Mouse (Mus musculus): ENCODE data around the gene Olfml2b. TPM values are rescaled to one million over a fixed set of nuclear protein-coding genes. Genes with fewer than 3 reads are reported as not detected.
A peak's percentile ranks its signal among the peaks of the same experiment; 100 is the strongest.

Olfml2b gene
- polyA plus RNA-seq (2015; fragmentation: Nextera tagmentation; extraction: Ambion mirVana) = 12.2 and 13.0 TPM in 2 replicates

DNA sequence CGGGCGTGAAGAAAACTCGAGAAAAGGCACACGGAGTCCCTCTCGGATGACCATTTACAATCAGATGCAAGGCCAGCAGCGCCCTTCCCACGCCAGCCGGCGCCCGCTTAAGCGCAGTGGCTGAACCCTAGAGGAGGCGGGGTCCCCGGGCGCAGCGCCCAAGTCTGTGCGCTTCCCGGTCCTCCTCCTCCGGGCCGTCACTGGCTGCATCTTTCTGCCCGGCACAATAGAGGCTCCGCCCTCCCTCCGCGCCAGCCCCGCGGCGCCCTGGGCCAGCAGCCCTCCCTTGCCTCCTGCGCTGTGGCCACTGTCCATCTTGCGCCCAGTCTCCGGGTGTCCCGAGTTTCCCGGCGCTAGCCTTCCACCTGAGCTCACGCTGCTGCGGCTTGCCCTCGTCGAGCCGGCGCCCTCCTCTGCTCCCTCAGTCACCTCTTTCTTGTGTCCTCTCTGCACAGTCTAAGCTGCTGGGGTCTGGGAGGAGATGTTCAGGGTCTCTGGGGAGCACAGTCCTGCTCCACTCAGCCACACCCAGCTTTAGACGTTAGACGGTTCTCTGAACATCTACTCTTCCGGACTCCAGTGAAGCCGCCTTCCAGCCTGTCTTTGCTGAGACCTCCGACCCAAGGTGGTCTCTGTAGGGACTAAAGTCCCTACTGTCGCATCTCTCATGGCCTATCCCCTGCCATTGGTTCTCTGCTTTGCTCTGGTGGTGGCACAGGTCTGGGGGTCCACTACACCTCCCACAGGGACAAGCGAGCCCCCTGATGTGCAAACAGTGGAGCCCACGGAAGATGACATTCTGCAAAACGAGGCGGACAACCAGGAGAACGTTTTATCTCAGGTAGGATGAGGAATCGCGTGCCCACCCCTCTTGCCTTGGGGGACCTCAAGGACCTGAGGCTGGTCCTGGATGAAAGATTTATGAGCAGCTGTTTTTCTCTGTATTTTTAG lies at the start of gene Olfml2b:
TSS of gene Olfml2b (plus strand) at position 278 of the 951 bp plus-strand sequence.
- Histone ChIP-seq H3K4me1 (peaks cover 28% of the 10 kb centered on the region), H3K27ac (no peak within 1 kb of the TSS; the same call in 1 of the 2 replicates), H3K9me3 (no peaks in the 10 kb centered on the region), H3K4me2 (peak within 1 kb of the TSS; percentile 83), H3K9ac (peak within 1 kb of the TSS; percentile 74), H3K4me3 (peak within 1 kb of the TSS; percentile 61), H3K27me3 (no peaks in the 10 kb centered on the region), H3K36me3 (no peaks in the 10 kb centered on the region)
- 14% methylated on average over 51 of the region's 51 CpGs for whole genome bisulfite sequencing
- ATAC-seq (ENCODE audit: insufficient number of reproducible peaks, insufficient read depth, low FRiP score, low TSS enrichment, low read depth) = peak; percentile 91

DNA sequence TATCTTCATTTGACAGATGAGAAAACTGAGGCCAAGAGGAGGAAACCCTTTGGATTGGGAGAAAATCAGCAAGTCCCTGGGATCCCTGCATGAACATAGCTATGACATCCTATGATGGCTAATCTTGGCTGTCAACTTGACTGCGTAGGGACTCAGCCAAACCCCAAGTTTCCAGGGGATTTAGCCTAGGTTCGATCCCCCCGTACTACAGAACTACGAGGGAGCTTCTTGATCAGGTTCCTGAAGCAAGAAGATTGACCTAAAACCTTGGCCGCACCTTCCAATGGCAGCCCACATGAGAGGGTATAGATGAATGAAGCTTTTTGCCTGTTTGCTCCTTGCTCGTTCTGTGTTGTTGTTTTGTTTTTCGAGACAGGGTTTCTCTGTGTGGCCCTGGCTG lies 49.8 kb upstream of the Olfml2b start:
- Histone ChIP-seq H3K4me2 (no peak overlapping the region), H3K27me3 (peaks cover 6% of the 10 kb centered on the region), H3K27ac (no peak overlapping the region), H3K9ac (no peak overlapping the region), H3K9me3 (no peaks in the 10 kb centered on the region), H3K4me1 (no peaks in the 10 kb centered on the region), H3K4me3 (no peak overlapping the region), H3K36me3 (no peaks in the 10 kb centered on the region)
- ATAC-seq (ENCODE audit: insufficient number of reproducible peaks, insufficient read depth, low FRiP score, low TSS enrichment, low read depth) = no peak
- WGBS = 92% methylated on average over 7 of the region's 7 CpGs

DNA sequence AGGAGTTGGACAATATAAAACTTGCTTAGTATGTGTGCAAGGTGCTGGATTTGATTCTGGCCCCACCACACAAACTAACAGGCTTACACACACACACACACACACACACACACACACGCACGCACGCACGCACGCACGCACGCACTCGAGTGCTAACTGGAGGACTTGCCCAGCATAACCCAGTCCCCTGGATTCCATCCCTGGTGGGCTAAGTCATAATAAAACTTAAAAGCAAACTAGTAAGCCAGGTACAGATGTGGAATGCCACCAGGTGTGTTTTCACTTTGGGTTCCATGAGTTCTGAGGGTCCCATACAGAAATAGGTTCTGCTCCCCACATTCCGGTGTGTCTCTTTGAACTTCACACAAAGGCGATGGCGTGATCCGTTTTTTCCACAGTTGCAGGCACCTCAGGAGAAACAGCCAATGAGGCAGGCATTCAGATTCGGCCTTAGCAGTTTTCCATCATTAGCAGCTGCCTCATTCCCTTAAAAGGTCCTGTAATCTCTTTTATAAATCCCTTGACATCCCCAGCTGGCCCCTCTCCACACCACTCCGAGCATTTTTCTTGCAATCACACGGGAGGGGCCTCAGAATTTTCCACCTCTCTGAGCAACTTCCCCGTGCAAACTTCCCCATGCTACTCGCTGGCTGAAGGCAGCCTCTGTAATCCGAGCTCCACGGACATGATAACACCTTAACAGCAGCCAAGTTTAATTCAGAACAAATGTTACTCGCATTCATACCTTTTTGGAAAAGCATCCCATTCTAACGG lies 38.9 kb upstream of the Olfml2b start:
- H3K4me2 ChIP-seq = no peak overlapping the region
- no peaks in the 10 kb centered on the region for H3K27me3 ChIP-seq
- H3K27ac ChIP-seq = no peak overlapping the region
- peaks cover 6% of the 10 kb centered on the region; the same call in 1 of the 2 replicates for H3K4me1 ChIP-seq
- 52% methylated on average over 21 of the region's 21 CpGs for WGBS
- no peak for ATAC-seq (ENCODE audit: insufficient number of reproducible peaks, insufficient read depth, low FRiP score, low TSS enrichment, low read depth)
- H3K4me3 ChIP-seq = no peak overlapping the region
- H3K9ac ChIP-seq = no peak overlapping the region
- H3K9me3 ChIP-seq = no peaks in the 10 kb centered on the region
- no peaks in the 10 kb centered on the region for H3K36me3 ChIP-seq

DNA sequence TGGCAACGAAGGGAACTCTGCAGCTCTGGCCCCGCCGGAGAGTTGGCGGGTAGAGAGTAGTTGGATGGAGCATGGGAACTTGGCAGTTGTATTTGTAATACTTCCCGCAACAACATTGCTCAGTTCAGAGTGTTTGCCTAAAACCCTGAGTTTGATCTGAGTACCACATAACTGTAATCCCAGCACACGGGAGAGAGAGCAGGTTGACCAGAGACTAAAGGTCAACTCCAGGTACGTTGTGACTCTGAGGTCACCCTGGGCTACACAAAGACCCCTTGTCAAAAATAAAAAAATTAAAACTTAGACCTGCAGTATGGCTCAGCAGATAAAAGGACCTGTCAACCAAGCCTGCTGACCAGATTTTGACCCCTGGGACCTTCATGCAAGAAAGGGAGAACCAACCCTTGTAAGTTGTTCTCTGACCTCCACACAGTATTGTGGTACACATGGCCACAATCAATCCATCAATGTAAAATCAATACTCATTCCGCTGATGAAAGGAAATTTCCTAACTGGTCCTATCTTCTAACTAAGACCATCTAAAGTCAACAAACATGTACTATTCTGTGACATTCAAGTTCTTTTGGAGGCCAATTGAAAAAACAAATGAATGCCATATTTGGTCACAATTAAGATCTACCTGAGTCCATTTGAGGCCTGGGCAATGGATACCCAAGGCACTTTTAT lies 37.0 kb upstream of the Olfml2b start:
- H3K4me2 ChIP-seq = no peak overlapping the region
- no peak for ATAC-seq (ENCODE audit: insufficient number of reproducible peaks, insufficient read depth, low FRiP score, low TSS enrichment, low read depth)
- no peak overlapping the region for H3K9ac ChIP-seq
- no peaks in the 10 kb centered on the region for H3K36me3 ChIP-seq
- peaks cover 6% of the 10 kb centered on the region; the same call in 1 of the 2 replicates for H3K4me1 ChIP-seq
- H3K27me3 ChIP-seq = no peaks in the 10 kb centered on the region
- no peak overlapping the region for H3K4me3 ChIP-seq
- WGBS = 82% methylated on average over 8 of the region's 8 CpGs
- H3K27ac ChIP-seq = no peak overlapping the region
- no peaks in the 10 kb centered on the region for H3K9me3 ChIP-seq

DNA sequence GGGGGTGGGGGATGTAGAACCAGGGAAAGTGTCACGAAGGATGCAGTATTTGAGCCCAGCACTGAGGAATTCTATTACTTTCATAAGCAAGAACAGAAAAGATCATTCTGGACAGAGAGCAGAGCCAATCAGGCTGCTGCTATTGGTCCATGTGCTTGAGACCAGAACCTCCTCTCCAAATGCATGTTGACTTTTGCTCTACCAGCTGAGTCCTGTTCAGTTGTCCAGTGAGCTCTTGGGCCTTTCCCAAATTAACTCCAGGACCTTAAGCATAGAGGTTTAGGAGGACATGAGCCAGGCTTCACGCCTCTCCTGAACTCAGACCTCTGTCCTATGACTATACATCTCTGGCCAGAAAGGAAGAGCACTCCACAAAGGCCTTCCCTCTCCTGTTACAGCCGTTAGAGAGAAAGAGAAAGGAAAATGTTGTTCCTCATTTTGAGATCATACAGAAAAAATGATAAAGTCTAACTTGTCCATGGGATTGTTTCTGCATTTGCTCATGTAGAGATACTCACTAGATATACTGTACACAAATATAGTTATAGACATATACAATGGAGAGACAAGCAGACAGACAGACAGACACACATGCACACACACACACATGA lies 35.8 kb upstream of the Olfml2b start:
- H3K27me3 ChIP-seq = no peaks in the 10 kb centered on the region
- no peaks in the 10 kb centered on the region for H3K36me3 ChIP-seq
- no peak overlapping the region for H3K4me2 ChIP-seq
- no peak for ATAC-seq (ENCODE audit: insufficient number of reproducible peaks, insufficient read depth, low FRiP score, low TSS enrichment, low read depth)
- H3K27ac ChIP-seq = no peak overlapping the region
- WGBS = 86% methylated on average over 3 of the region's 3 CpGs
- no peaks in the 10 kb centered on the region for H3K9me3 ChIP-seq
- no peak overlapping the region for H3K4me3 ChIP-seq
- H3K4me1 ChIP-seq = peaks cover 6% of the 10 kb centered on the region; the same call in 1 of the 2 replicates
- no peak overlapping the region for H3K9ac ChIP-seq

DNA sequence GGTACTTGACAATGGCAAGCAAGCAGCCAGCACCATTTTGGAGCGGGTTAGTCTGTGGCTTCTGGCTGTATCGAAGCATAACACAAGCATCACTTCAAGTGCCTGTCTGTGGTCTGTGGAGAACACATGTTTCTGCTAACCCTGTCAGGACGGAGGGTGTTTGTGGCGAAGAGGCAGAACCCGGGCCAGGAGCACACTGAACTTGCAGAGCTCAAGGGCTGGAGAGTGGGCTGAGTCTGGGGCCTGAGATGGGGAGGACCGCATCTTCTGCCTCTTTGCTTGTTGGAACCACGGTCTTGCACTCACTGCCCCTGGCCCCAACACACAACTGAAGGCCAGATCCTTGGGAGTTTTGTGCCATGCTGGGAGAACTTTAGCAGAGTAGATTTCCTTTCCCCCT lies 34.5 kb upstream of the Olfml2b start:
- 0 out of 2 replicates have a peak, but pooled peaks have one; percentile 52 for ATAC-seq (ENCODE audit: insufficient number of reproducible peaks, insufficient read depth, low FRiP score, low TSS enrichment, low read depth)

DNA sequence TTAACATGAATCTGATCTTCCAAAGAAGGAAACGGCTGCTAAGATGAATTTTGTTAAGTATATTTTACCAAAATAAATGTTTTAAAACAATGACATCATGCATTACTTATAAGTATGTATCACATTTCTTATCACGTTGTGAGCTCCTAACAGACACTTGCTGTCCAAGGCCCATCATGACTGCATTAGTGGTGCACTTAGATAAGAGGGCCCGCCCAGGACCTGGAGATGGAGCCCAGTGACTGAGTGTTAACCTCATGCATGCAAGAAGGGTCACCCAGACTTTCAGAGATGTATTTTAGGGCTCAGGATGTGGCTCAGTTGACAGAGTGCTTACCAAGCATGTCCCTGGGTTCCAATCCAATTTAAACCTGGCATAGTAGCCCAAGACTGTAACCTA lies 34.0 kb upstream of the Olfml2b start:
- H3K9me3 ChIP-seq = no peaks in the 10 kb centered on the region
- no peak overlapping the region for H3K9ac ChIP-seq
- no peak overlapping the region for H3K4me2 ChIP-seq
- ATAC-seq (ENCODE audit: insufficient number of reproducible peaks, insufficient read depth, low FRiP score, low TSS enrichment, low read depth) = no peak
- no peak overlapping the region for H3K4me3 ChIP-seq
- WGBS = 57% methylated on average over 3 of the region's 3 CpGs
- no peak overlapping the region for H3K27ac ChIP-seq
- H3K4me1 ChIP-seq = peaks cover 5% of the 10 kb centered on the region; the same call in 1 of the 2 replicates
- H3K27me3 ChIP-seq = no peaks in the 10 kb centered on the region
- H3K36me3 ChIP-seq = no peaks in the 10 kb centered on the region

More for the DNA sequence above, 34.5 kb upstream of the Olfml2b start:
- Histone ChIP-seq H3K27me3 (no peaks in the 10 kb centered on the region), H3K4me1 (peaks cover 6% of the 10 kb centered on the region; the same call in 1 of the 2 replicates), H3K9ac (no peak overlapping the region), H3K4me3 (no peak overlapping the region), H3K9me3 (no peaks in the 10 kb centered on the region), H3K4me2 (no peak overlapping the region), H3K27ac (no peak overlapping the region), H3K36me3 (no peaks in the 10 kb centered on the region)
- WGBS = 50% methylated on average over 7 of the region's 7 CpGs

DNA sequence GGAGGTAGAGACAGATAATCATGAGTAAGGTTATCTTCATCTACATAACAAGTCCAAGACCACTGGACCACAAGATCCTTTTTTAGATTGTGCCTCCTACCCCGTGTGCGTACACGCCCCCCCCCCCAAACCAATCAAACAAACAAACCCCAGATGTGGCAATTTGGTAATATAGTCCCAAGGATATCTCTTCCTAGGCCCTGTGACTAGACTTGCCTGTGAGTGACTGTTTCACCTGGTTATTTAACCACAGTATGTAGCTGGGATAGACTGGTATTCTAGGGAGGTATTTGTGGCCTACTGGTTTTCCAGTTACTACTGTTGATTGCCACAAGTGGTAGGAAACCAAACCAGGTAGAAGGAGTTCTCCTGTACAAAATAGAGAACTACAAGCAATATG lies 33.6 kb upstream of the Olfml2b start:
- no peaks in the 10 kb centered on the region for H3K27me3 ChIP-seq
- no peaks in the 10 kb centered on the region for H3K36me3 ChIP-seq
- H3K27ac ChIP-seq = no peak overlapping the region
- no peaks in the 10 kb centered on the region for H3K9me3 ChIP-seq
- peaks cover under 1% of the 10 kb centered on the region; the same call in 1 of the 2 replicates for H3K4me1 ChIP-seq
- WGBS = 68% methylated on average over 3 of the region's 3 CpGs
- no peak overlapping the region for H3K4me2 ChIP-seq
- no peak overlapping the region for H3K9ac ChIP-seq
- ATAC-seq (ENCODE audit: insufficient number of reproducible peaks, insufficient read depth, low FRiP score, low TSS enrichment, low read depth) = no peak
- H3K4me3 ChIP-seq = no peak overlapping the region

DNA sequence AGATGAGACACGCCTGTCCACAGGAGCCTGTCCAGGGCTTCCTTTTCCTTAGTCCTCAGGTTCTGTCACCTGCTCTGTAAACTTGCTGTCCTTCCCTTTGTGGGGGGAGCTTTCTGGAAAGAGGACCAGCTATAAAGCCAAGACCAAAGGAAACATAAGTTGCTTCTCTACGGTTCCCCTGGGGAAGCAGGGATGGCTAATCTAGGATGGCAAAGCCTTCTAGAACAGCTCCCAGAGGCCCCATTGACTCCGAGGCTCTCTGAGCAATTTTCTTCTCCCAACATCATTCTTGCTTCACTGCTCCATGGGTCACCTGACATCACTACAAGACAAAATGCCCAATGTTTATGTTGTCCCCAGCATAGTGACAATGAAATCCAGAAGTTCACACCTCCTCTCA lies 32.7 kb upstream of the Olfml2b start:
- H3K4me1 ChIP-seq = no peaks in the 10 kb centered on the region
- no peaks in the 10 kb centered on the region for H3K36me3 ChIP-seq
- WGBS = 86% methylated on average over 3 of the region's 3 CpGs
- H3K9ac ChIP-seq = no peak overlapping the region
- no peak overlapping the region for H3K4me3 ChIP-seq
- no peaks in the 10 kb centered on the region for H3K27me3 ChIP-seq
- H3K9me3 ChIP-seq = no peaks in the 10 kb centered on the region
- ATAC-seq (ENCODE audit: insufficient number of reproducible peaks, insufficient read depth, low FRiP score, low TSS enrichment, low read depth) = no peak
- no peak overlapping the region for H3K4me2 ChIP-seq
- H3K27ac ChIP-seq = no peak overlapping the region

DNA sequence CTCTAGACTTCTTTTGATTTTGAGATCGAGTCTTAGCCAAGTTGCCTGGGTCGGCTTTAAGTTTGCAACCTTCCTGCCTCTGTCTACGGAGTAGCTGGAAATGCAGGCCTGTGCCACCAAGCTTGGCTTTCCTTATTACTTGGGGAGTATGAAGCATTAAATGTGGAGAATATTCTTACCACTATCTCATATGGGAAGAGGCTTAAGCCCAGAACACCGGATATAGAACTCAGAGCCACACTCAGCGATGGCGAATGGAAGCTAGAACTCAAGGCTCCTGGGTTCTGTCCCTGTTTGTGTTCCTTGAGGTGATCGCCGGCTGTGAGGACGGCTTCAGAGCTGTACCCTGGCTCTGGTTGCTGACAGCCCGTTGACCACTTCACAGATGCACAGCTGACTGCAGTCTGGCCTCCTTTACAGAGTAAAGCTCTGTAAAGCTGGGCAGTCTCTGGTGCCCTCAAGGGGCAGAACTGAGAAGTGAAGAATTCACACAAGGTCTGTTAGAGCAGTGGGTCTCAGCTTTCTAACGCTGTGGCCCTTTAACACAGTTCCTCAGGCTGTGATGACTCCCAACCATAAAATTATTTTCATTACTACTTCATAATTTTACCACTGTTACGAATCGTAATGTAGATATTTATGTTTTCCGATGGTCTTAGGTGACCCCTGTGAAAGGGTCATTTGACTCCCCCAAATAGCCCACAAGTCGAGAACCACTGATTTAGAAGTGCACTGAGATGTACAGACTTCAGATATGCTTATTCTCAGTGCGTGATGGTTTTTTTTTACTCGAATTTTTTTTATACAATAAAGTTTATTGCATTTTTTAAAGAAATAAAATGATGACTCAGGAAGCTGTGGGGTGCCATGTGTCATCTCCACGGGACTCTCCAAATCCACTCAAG lies 31.1 kb upstream of the Olfml2b start:
- 61% methylated on average over 18 of the region's 18 CpGs for WGBS
- Histone ChIP-seq H3K9me3 (no peaks in the 10 kb centered on the region), H3K36me3 (no peaks in the 10 kb centered on the region), H3K27me3 (no peaks in the 10 kb centered on the region), H3K4me2 (no peak overlapping the region), H3K4me3 (no peak overlapping the region), H3K27ac (no peak overlapping the region), H3K4me1 (no peaks in the 10 kb centered on the region), H3K9ac (no peak overlapping the region)
- ATAC-seq (ENCODE audit: insufficient number of reproducible peaks, insufficient read depth, low FRiP score, low TSS enrichment, low read depth) = 0 out of 2 replicates have a peak, but pooled peaks have one; percentile 64

Data from embryonic facial prominence, embryonic 13.5 days (tissue).